Mouse (Mus musculus): ENCODE measurements at regions not wholly inside any gene's neighbourhood (a gene's known extent, or its start where the extent isn't known, plus 50 kb on each side); places are given as distances from the start of the nearest gene placed in this dataset.

DNA sequence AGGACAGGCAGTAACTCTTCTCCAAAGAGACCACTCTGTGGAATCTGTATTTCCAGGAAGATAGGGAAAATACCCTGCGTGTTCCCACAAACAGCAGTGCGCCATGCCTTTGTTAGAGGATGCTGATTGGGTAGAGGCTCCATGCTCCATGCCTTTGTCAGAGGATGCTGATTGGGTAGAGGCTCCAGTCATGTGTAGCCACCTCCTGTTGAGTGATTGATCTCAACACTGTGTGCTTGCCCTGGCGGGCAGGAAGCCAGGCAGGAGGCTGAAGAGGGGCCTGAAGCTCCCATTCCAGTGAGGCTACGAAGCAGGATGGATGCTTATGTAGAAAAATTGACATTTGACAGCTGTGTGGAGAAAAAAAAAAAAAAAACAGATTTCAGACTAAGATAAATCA, 131.9 kb upstream of the Prr30 start:
- 40% methylated on average over 4 of the region's 4 CpGs for WGBS
- H3K9me3 ChIP-seq, result no peaks in the 10 kb centered on the region
- no peak overlapping the region for H3K9ac ChIP-seq
- H3K4me2 ChIP-seq, result no peak overlapping the region
- no peaks in the 10 kb centered on the region for H3K27me3 ChIP-seq
- H3K27ac ChIP-seq, result peak overlapping the region; percentile 42; the same call in 1 of the 2 replicates
- peak; percentile 69; the same call in 1 of the 2 replicates for ATAC-seq (ENCODE audit: low FRiP score)
- H3K4me1 ChIP-seq, result peaks cover 13% of the 10 kb centered on the region
- no peak overlapping the region for H3K4me3 ChIP-seq (replicated peaks)
- no peaks in the 10 kb centered on the region for H3K36me3 ChIP-seq (replicated peaks)

DNA sequence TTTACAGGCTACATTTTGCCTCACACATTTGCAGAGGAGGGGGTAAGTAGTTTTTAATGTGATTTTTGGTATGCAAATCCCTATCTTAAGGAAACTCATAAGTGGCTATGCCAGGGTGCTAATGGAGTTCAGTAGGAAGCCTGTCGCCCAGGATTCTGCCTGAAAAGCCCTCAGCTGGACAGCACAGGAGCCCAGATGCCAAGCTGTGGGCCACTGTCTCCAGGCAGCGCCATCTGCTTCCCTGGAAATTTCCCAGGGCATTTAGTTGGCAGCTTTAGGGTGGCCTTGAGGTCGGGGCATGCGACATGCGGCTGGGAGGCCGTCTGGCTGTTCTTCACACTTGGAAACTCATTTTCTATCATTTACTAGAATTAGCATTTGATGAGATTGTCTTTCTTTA, 127.3 kb upstream of the Prr30 start:
- Histone ChIP-seq H3K4me2 (no peak overlapping the region), H3K4me1 (peaks cover 17% of the 10 kb centered on the region), H3K9me3 (no peaks in the 10 kb centered on the region), H3K36me3 (replicated peaks) (no peaks in the 10 kb centered on the region), H3K9ac (no peak overlapping the region), H3K4me3 (replicated peaks) (no peak overlapping the region), H3K27me3 (no peaks in the 10 kb centered on the region), H3K27ac (0 out of 2 replicates have a peak overlapping the region, but pooled peaks have one; percentile 25)
- 64% methylated on average over 6 of the region's 6 CpGs for WGBS
- peak; percentile 53; the same call in 1 of the 2 replicates for ATAC-seq (ENCODE audit: low FRiP score)

DNA sequence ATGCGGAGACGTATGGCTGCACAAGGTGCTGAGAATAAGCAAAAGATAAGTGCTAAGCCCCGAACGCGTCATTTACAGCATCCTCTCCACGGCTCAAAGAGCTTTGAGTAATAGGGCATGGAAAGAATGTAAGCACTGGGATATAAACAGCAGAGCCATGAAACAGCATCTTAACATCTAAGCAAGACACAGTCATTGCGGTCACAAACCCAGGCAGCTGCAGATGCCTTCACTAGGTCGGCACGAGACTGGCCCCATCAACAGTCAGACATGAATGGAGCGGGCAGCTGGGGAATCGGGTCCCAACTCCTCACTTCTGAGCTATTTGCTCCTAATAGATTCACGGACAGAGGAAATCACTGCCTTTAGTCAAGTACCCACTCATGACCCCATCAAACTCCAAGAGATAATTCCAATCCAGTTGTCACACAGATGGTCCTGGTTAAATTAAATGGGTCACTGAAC, 126.4 kb upstream of the Prr30 start:
- H3K4me2 ChIP-seq, result no peak overlapping the region
- peak; percentile 54 for ATAC-seq (ENCODE audit: low FRiP score)
- no peaks in the 10 kb centered on the region for H3K36me3 ChIP-seq (replicated peaks)
- H3K27me3 ChIP-seq, result no peaks in the 10 kb centered on the region
- no peak overlapping the region for H3K4me3 ChIP-seq (replicated peaks)
- H3K4me1 ChIP-seq, result peaks cover 12% of the 10 kb centered on the region
- 67% methylated on average over 12 of the region's 12 CpGs for WGBS
- no peaks in the 10 kb centered on the region for H3K9me3 ChIP-seq
- H3K9ac ChIP-seq, result no peak overlapping the region
- H3K27ac ChIP-seq, result no peak overlapping the region

DNA sequence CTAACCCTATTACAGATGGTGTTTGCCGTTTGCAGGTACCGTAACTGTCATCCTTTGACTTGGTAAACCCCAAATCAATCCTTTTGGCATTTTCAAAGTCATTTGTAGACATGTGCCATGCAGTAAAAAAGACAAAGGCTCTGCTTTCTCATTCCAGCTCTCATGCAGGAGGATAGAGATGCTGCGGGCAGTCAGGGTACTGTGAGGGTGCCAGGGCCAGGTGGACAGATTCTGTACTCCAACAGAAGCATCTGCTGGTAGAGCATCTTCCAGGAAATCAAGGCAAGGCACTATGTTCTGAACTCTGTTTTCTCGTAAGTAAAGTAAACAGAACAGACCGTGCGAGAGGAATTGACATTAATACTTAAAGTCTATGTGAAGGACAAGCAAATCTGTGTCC, 123.2 kb upstream of the Prr30 start:
- Histone ChIP-seq H3K36me3 (replicated peaks) (no peaks in the 10 kb centered on the region), H3K4me2 (no peak overlapping the region), H3K4me3 (replicated peaks) (no peak overlapping the region), H3K27ac (no peak overlapping the region), H3K9me3 (no peaks in the 10 kb centered on the region), H3K27me3 (no peaks in the 10 kb centered on the region), H3K4me1 (peaks cover 12% of the 10 kb centered on the region), H3K9ac (no peak overlapping the region)
- no peak for ATAC-seq (ENCODE audit: low FRiP score)
- WGBS, result 96% methylated on average over 6 of the region's 6 CpGs

DNA sequence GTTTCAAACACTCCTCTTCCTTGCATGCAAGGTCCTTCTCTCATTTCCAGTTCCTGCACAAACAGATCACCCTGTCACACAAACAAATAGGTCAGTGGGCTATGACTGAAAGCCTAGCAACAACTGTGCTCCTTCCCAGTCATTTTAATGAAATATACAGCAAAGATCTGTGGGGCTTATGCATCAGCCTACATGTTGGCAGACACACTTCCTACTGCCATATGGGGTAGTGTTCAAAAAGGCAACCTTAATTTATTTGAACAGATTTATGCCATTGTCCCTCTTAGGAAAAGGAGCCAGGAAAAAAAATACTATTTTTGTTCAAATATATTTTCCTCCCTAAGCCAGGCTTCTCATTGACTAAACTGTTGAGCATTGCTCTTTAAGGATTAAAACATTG, 107.8 kb upstream of the Prr30 start:
- Histone ChIP-seq H3K27me3 (no peaks in the 10 kb centered on the region), H3K4me2 (no peak overlapping the region), H3K9me3 (no peaks in the 10 kb centered on the region), H3K4me3 (replicated peaks) (no peak overlapping the region), H3K27ac (no peak overlapping the region), H3K36me3 (replicated peaks) (no peaks in the 10 kb centered on the region), H3K4me1 (no peaks in the 10 kb centered on the region), H3K9ac (no peak overlapping the region)
- ATAC-seq (ENCODE audit: low FRiP score), result no peak

DNA sequence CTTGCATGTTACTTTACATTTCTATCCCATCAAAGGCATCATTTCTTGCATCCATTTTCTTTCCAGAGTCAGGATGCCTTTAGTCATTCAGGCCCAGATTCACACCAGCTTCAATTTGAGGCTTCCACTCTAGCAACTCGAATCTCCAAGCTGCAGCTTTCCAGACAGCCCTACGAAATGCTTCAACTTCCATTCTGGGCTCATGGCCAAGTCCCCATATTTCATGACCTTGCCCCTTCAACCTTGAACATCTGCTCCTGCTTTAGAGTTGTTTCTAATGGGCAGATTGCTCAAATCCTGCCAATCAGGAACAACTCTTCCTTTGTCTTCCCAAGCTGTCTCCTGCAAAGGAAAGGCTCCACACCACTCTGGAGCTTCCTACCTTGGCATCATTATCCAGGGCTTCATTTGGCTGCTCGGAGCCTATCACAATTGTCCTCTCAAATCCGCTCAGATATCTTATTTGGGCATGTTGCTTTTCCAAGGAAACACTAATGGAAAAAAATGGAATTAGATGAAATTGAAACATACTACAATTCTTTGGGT, 104.4 kb upstream of the Prr30 start:
- H3K4me1 ChIP-seq, result no peaks in the 10 kb centered on the region
- H3K27me3 ChIP-seq, result no peaks in the 10 kb centered on the region
- no peak overlapping the region for H3K9ac ChIP-seq
- 64% methylated on average over 4 of the region's 4 CpGs for WGBS
- no peak overlapping the region for H3K4me2 ChIP-seq
- no peaks in the 10 kb centered on the region for H3K9me3 ChIP-seq
- H3K4me3 ChIP-seq (replicated peaks), result no peak overlapping the region
- no peaks in the 10 kb centered on the region for H3K36me3 ChIP-seq (replicated peaks)
- no peak for ATAC-seq (ENCODE audit: low FRiP score)
- H3K27ac ChIP-seq, result no peak overlapping the region

DNA sequence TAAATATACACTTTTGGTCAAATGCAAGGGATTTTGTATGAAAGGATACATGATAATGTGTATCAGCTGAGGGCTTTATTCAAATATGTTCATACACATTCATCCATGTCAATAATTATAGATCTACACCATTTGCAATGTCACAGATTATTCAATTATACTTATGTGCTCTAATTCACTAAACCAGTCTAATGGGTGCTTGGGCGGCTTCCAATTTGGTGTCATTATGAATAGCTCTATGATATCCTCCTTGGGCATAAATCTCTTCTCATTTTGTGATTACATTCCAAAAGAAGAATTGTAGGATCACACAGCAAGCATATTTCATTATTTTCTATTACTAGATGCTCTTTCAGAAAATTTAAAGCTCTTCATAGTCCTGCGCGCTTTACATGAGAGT, 97.7 kb upstream of the Prr30 start:
- Histone ChIP-seq H3K9ac (no peak overlapping the region), H3K4me3 (replicated peaks) (no peak overlapping the region), H3K36me3 (replicated peaks) (no peaks in the 10 kb centered on the region), H3K4me1 (no peaks in the 10 kb centered on the region), H3K27me3 (no peaks in the 10 kb centered on the region), H3K27ac (no peak overlapping the region), H3K9me3 (no peaks in the 10 kb centered on the region), H3K4me2 (no peak overlapping the region)
- no peak for ATAC-seq (ENCODE audit: low FRiP score)
- 96% methylated on average over 3 of the region's 3 CpGs for WGBS

DNA sequence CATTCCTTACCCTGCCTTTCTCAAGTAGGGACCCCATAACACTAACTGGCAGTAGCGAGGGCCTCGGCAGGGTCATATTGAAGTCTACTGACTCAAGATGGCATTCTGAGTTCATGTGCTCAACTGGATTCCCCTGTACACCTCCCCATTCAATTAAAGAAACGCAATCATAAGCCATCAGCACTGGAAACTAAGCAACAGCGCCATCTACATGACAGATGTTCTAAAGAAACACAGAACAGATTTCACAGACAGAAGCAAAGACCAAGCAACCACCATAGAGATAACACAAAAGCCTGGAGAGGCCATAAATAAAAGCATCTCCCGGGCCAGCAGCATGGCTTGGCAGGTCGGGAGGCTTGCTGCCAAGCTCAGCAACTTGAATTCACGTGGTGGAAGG, 94.6 kb upstream of the Prr30 start:
- H3K9ac ChIP-seq, result no peak overlapping the region
- no peak overlapping the region for H3K27ac ChIP-seq
- H3K36me3 ChIP-seq (replicated peaks), result no peaks in the 10 kb centered on the region
- ATAC-seq (ENCODE audit: low FRiP score), result peak; percentile 49; the same call in 1 of the 2 replicates
- no peaks in the 10 kb centered on the region for H3K4me1 ChIP-seq
- no peak overlapping the region for H3K4me2 ChIP-seq
- 33% methylated on average over 7 of the region's 7 CpGs for WGBS
- no peak overlapping the region for H3K4me3 ChIP-seq (replicated peaks)
- H3K9me3 ChIP-seq, result no peaks in the 10 kb centered on the region
- no peaks in the 10 kb centered on the region for H3K27me3 ChIP-seq

DNA sequence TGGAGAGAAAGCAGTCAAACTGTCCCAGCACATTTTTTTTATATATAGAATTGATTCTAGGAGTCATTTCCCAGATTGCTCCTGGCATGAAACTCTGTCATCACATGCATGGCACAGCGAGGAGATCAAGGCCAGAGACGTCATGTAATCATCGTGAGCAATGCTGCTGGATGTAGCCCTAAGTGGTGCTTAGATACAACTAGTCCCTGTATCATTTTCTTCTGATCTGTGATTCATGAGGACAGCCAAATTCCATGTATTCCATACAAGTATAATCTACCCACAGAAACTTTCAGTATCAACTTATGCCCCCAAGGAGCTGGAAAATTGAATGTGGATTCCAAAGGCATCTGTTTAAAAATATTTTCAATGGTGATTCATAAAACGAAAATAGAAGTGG, 87.6 kb upstream of the Prr30 start:
- no peak overlapping the region for H3K27ac ChIP-seq
- no peaks in the 10 kb centered on the region for H3K27me3 ChIP-seq
- no peak overlapping the region for H3K4me2 ChIP-seq
- no peaks in the 10 kb centered on the region for H3K36me3 ChIP-seq (replicated peaks)
- H3K9me3 ChIP-seq, result no peaks in the 10 kb centered on the region
- H3K4me1 ChIP-seq, result no peaks in the 10 kb centered on the region
- no peak overlapping the region for H3K9ac ChIP-seq
- H3K4me3 ChIP-seq (replicated peaks), result no peak overlapping the region
- ATAC-seq (ENCODE audit: low FRiP score), result no peak
- WGBS, result 90% methylated on average over 4 of the region's 4 CpGs

DNA sequence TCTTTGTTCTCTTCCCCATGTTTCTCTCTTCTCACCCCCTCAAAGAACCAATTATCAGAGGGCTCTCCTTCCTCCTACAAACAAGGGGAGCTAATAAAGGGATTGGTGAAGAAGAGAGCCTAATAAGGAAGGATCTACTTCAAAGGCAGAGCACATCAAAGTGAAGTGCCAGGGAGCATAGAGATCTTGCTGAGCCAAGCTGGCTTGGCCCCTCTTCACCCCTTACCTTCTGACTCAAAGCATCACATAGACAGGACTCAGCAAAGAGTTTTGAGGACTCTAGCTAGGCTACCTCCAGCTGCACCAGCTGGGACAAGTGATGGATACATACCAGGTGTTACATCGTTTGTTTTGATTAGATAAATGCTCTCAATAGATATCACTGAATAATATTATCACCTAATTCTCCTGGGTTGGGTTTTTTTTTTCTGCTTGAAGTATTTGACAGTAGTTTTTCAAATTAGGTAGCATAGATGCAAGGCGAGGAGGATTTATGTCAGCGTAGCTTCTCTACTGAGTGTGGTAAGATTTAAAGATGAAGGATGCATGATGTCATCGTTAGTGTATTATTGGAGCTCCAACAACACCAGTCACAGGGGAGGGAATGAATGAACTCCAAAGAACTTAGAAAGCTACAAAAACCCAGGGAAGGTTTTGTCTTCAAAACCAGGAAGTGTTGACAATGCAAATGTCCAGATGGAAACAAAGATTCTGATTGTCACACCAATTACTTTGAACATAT, 69.1 kb upstream of the Prr30 start:
- Histone ChIP-seq H3K27me3 (no peaks in the 10 kb centered on the region), H3K27ac (peak overlapping the region; percentile 70)
- 55% methylated on average over 4 of the region's 4 CpGs for WGBS

DNA sequence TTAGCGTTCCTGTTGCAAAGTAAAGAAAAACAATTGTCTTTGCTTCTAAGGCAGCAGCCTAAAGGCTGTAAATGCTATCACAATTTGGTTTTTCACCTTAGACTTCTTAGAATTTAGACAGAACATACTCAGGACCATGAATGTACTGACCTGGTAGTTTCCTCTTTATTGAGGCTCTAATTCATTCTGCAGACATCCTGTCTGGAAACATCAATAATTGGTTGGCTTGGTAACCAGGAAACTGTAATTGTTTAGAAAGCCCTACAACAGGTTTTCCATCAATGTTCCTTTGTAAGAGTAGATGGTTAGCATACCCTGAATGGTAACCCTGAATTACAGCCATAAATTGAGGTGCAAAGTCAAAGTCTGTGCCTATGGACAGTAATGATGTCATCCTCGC, 67.4 kb upstream of the Prr30 start:
- WGBS, result 83% methylated on average over 2 of the region's 2 CpGs
- Histone ChIP-seq H3K27ac (no peak overlapping the region), H3K4me3 (replicated peaks) (no peak overlapping the region), H3K4me1 (no peaks in the 10 kb centered on the region; the same call in 1 of the 2 replicates), H3K27me3 (no peaks in the 10 kb centered on the region), H3K9ac (no peak overlapping the region), H3K4me2 (no peak overlapping the region), H3K36me3 (replicated peaks) (no peaks in the 10 kb centered on the region), H3K9me3 (no peaks in the 10 kb centered on the region)
- no peak for ATAC-seq (ENCODE audit: low FRiP score)

More for the DNA sequence above, 69.1 kb upstream of the Prr30 start:
- Histone ChIP-seq H3K9me3 (no peaks in the 10 kb centered on the region), H3K9ac (no peak overlapping the region), H3K36me3 (replicated peaks) (no peaks in the 10 kb centered on the region), H3K4me2 (no peak overlapping the region), H3K4me3 (replicated peaks) (no peak overlapping the region), H3K4me1 (no peaks in the 10 kb centered on the region; the same call in 1 of the 2 replicates)
- ATAC-seq (ENCODE audit: low FRiP score), result peak; percentile 81; the same call in 1 of the 2 replicates
